Mouse (Mus musculus): ENCODE results near the gene Alg6.

GRCm38 (mm10) chr4:99773041-99773440 lies 57.6 kb downstream of the Alg6 start:
- TF ChIP-seq MAX (IDR thresholded peaks at IDR 0.05; ENCODE audit: low read depth) (no peak), POLR2A (IDR thresholded peaks at IDR 0.05; ENCODE audit: insufficient read length, low read depth) (no peak), POLR2AphosphoS2 (IDR thresholded peaks at IDR 0.05; ENCODE audit: insufficient read length, low read depth) (no peak), MYOD1 (IDR thresholded peaks at IDR 0.05; ENCODE audit: control insufficient read depth in 1 of 3, insufficient read length in 2 of 3, low read depth in 2 of 3) (no peak), CEBPB (IDR thresholded peaks at IDR 0.05; ENCODE audit: insufficient read depth, poor library complexity, severe bottlenecking) (no peak), SRF (IDR thresholded peaks at IDR 0.05; ENCODE audit: control insufficient read depth, insufficient read length, low read depth) (no peak), TCF12 (IDR thresholded peaks at IDR 0.05; ENCODE audit: insufficient read depth, poor library complexity, severe bottlenecking) (no peak), E2F4 (IDR thresholded peaks at IDR 0.05; ENCODE audit: insufficient read depth) (no peak)
